ENCODE assay signal across 9 mouse cellular contexts in genomic region chr13:49320040-49320439, GRCm38 (mm10). TPM values are rescaled to one million over a fixed set of nuclear protein-coding genes. Genes with fewer than 3 reads are reported as not detected.
DNase-seq lines count a peak whose midpoint lies in the region; ATAC-seq lines count a peak whose summit lies in the region.
"Had no signal": no experiment of that assay in that cellular context is flagged by ENCODE, and none has a peak within 500 bp of the region (broad histone marks: within the 10 kb centered on the region; RNA-seq: fewer than 3 reads in every experiment).

Fgd3 (minus strand) TSS chr13:49320311.

- H3K4me3 ChIP-seq in forebrain, embryonic 14.5 days (ENCODE audit: low read depth, low read length), result peak within 1 kb of the TSS; percentile 32
- H3K4me3 ChIP-seq in intestine, embryonic 14.5 days (ENCODE audit: low read depth, low read length), result peak within 1 kb of the TSS; percentile 6; the same call in 1 of the 2 replicates
- H3K4me3 ChIP-seq in limb, embryonic 13.5 days, result peak within 1 kb of the TSS; percentile 35
- H3K4me3 ChIP-seq: heart, adult 2 months had no signal

- H3K36me3 ChIP-seq in forebrain, embryonic 14.5 days (ENCODE audit: control insufficient read depth, insufficient read depth, low read length), result no peaks in the 10 kb centered on the region
- H3K36me3 ChIP-seq in intestine, embryonic 14.5 days (ENCODE audit: control insufficient read depth, insufficient read depth, low read length), result no peaks in the 10 kb centered on the region
- H3K36me3 ChIP-seq in limb, embryonic 13.5 days, result no peaks in the 10 kb centered on the region

- intact Hi-C loops in gastrocnemius, postnatal 14 days (cut with DNase I; ENCODE audit: low total_unique reads), result no loop called here
- intact Hi-C loops in gastrocnemius, postnatal 36 days (cut with DNase I), result loop anchor here (10.0 kb wide), 1 partner anchor 325 kb away; no protein-coding TSS in a partner anchor

- peak; percentile 94 for ATAC-seq in forebrain, embryonic 14.5 days
- peak; percentile 73; the same call in 1 of the 2 replicates for ATAC-seq in intestine, embryonic 14.5 days (replicated peaks; ENCODE audit: low FRiP score, low TSS enrichment, low read depth)
- peak; percentile 90 for ATAC-seq in limb, embryonic 13.5 days (ENCODE audit: low FRiP score, low read depth)
- no peak for ATAC-seq in neutrophil, adult 5-6 weeks (ENCODE audit: extremely low read depth, insufficient number of reproducible peaks, low FRiP score, poor library complexity, severe bottlenecking)

- H3K4me2 ChIP-seq in forebrain, embryonic 14.5 days (ENCODE audit: low read length), result peak within 1 kb of the TSS; percentile 57
- H3K4me2 ChIP-seq in intestine, embryonic 14.5 days (ENCODE audit: low read length), result peak within 1 kb of the TSS; percentile 46
- H3K4me2 ChIP-seq in limb, embryonic 13.5 days (replicated peaks), result peak within 1 kb of the TSS; percentile 66

- peaks cover 34% of the 10 kb centered on the region for H3K4me1 ChIP-seq in forebrain, embryonic 14.5 days (ENCODE audit: control insufficient read depth, insufficient read depth, low read length)
- H3K4me1 ChIP-seq in intestine, embryonic 14.5 days (replicated peaks; ENCODE audit: control insufficient read depth, insufficient read depth, low read length), result peaks cover 18% of the 10 kb centered on the region
- peaks cover 27% of the 10 kb centered on the region for H3K4me1 ChIP-seq in limb, embryonic 13.5 days

- WGBS in forebrain, embryonic 14.5 days, result 0% methylated on average over 10 of the region's 10 CpGs
- WGBS in intestine, embryonic 14.5 days, result under 1% methylated on average over 10 of the region's 10 CpGs
- 5% methylated on average over 10 of the region's 10 CpGs for WGBS in limb, embryonic 13.5 days

- DNase-seq in gastrocnemius, postnatal 14 days, result peak; percentile 39
- DNase-seq in gastrocnemius, postnatal 36 days, result no peak
- DNase-seq in adrenal gland, adult 8-10 months, result peak; percentile 61
- peak; percentile 91 for DNase-seq in forebrain, embryonic 14.5 days (ENCODE audit: low spot score)
- DNase-seq in intestine, embryonic 14.5 days (ENCODE audit: low spot score), result no peak
- no peak for DNase-seq in adipocyte (ENCODE audit: low spot score)

- no peaks in the 10 kb centered on the region for H3K27me3 ChIP-seq in forebrain, embryonic 14.5 days (replicated peaks; ENCODE audit: control insufficient read depth, insufficient read depth, low read length)
- H3K27me3 ChIP-seq in intestine, embryonic 14.5 days (replicated peaks; ENCODE audit: control insufficient read depth, insufficient read depth, low read length), result no peaks in the 10 kb centered on the region
- no peaks in the 10 kb centered on the region for H3K27me3 ChIP-seq in limb, embryonic 13.5 days

- H3K9ac ChIP-seq in forebrain, embryonic 14.5 days (ENCODE audit: low read length), result peak within 1 kb of the TSS; percentile 54; the same call in 1 of the 2 replicates
- peak within 1 kb of the TSS; percentile 25; the same call in 1 of the 2 replicates for H3K9ac ChIP-seq in intestine, embryonic 14.5 days (ENCODE audit: low read length)
- peak within 1 kb of the TSS; percentile 59 for H3K9ac ChIP-seq in limb, embryonic 13.5 days

- peak within 1 kb of the TSS; percentile 55; the same call in 1 of the 2 replicates for H3K27ac ChIP-seq in forebrain, embryonic 14.5 days (ENCODE audit: low read depth, low read length)
- no peak within 1 kb of the TSS for H3K27ac ChIP-seq in intestine, embryonic 14.5 days (ENCODE audit: low read depth)
- H3K27ac ChIP-seq in limb, embryonic 13.5 days, result no peak within 1 kb of the TSS; the same call in 1 of the 2 replicates
- H3K27ac ChIP-seq: heart, adult 2 months had no signal

- no peaks in the 10 kb centered on the region for H3K9me3 ChIP-seq in forebrain, embryonic 14.5 days (replicated peaks; ENCODE audit: control insufficient read depth, low read length)
- H3K9me3 ChIP-seq in intestine, embryonic 14.5 days (ENCODE audit: control insufficient read depth, low read length), result no peaks in the 10 kb centered on the region
- no peaks in the 10 kb centered on the region for H3K9me3 ChIP-seq in limb, embryonic 13.5 days

RNA-seq across cellular contexts. Expression of gene Fgd3, which starts in this region (rescaled TPM):
- 1 to 10 TPM in 1 of 2 experiments, under 1 TPM in 1; 0.93 to 1.3 TPM for total RNA-seq in gastrocnemius, postnatal 14 days (2021)
- total RNA-seq in gastrocnemius, postnatal 36 days (2021), result under 1 TPM; 0.87 to 0.99 TPM
- 1 to 10 TPM; 4.5 to 4.7 (median 4.6) TPM for total RNA-seq in adrenal gland, adult 8-10 months (2022)
- polyA plus RNA-seq in forebrain, embryonic 14.5 days (2014; fragmentation: Nextera tagmentation; extraction: Ambion mirVana), result 2.8 and 3.4 TPM in 2 replicates
- polyA plus RNA-seq in intestine, embryonic 14.5 days (2014; fragmentation: Nextera tagmentation; extraction: Ambion mirVana), result 0.62 and 0.89 TPM in 2 replicates
- polyA plus RNA-seq in limb, embryonic 13.5 days (2015; fragmentation: Nextera tagmentation; extraction: Ambion mirVana), result 0.38 and 0.77 TPM in 2 replicates
- total RNA-seq in neutrophil, adult 5-6 weeks (2017), result 95.8 and 99.2 TPM in 2 replicates

Comparison
In these comparisons a context has a peak if more than half of its experiments do, and no peak if none do; other contexts are left out.
1. RNA of gene Fgd3 (total RNA-seq): 95.8 to 99.2 TPM in neutrophil, adult 5-6 weeks; 4.5 to 4.7 TPM in adrenal gland, adult 8-10 months, 0.93 to 1.3 TPM in gastrocnemius, postnatal 14 days and 0.87 to 0.99 TPM in gastrocnemius, postnatal 36 days; every median in the first group is over 10 times any median in the second.
2. DNase-seq: peak in gastrocnemius, postnatal 14 days (single experiment), adrenal gland, adult 8-10 months (single experiment) and forebrain, embryonic 14.5 days (single experiment); none in gastrocnemius, postnatal 36 days (0 of 2), intestine, embryonic 14.5 days (single experiment) and adipocyte (single experiment).
3. Peak in ATAC-seq, H3K4me3 ChIP-seq, H3K9ac ChIP-seq and H3K4me2 ChIP-seq in intestine, embryonic 14.5 days; RNA of the gene not detected or under 1 TPM.
4. Peak in ATAC-seq, H3K4me3 ChIP-seq, H3K9ac ChIP-seq and H3K4me2 ChIP-seq in limb, embryonic 13.5 days; RNA of the gene not detected or under 1 TPM.
5. Peak in every context shown above with its lines, with median percentiles within 50 percentile points of each other: H3K4me2 ChIP-seq, H3K4me3 ChIP-seq and H3K9ac ChIP-seq.